Mouse (Mus musculus) MEL (cell line): ENCODE results near the gene Pip4k2c. TPM values are rescaled to one million over a fixed set of nuclear protein-coding genes. Genes with fewer than 3 reads are reported as not detected.

Source experiments
- DNase-seq: peaks from one replicate; pipeline ENCODE4 v3.0.0; 2011; ENCODE audit warnings: low read depth, low spot score
- H3K27ac ChIP-seq: 2 replicates; pipeline ENCODE4 v1.5.1; 2012; ENCODE audit warnings: low read depth, mild to moderate bottlenecking, control low read depth, low read length, moderate library complexity; ENCODE audit not compliant: control insufficient read depth
- H3K27me3 ChIP-seq, 2 experiments: fragments of 150-350 bp in 1 of 2; sonication (generic) in 1 of 2; 2 replicates each; pipeline ENCODE4 v1.6.1; 2012; ENCODE audit warnings: low read length in 2 of 2, mild to moderate bottlenecking in 2 of 2, improper control_type of control experiment in 1 of 2, moderate library complexity in 1 of 2; ENCODE audit not compliant: insufficient read depth in 2 of 2, control insufficient read depth in 1 of 2
- H3K36me3 ChIP-seq, 2 experiments: 2 replicates each; pipeline ENCODE4 v1.6.1; 2012 to 2014; ENCODE audit warnings: low read length in 2 of 2, improper control_type of control experiment in 1 of 2, inconsistent platforms in 1 of 2, mild to moderate bottlenecking in 1 of 2; ENCODE audit not compliant: insufficient read depth in 2 of 2, control insufficient read depth in 1 of 2
- H3K4me1 ChIP-seq, 2 experiments: fragments of 150-350 bp in 1 of 2; sonication (generic) in 1 of 2; 2 replicates each; pipeline ENCODE4 v1.6.1; 2012; ENCODE audit warnings: low read length in 2 of 2, improper control_type of control experiment in 1 of 2, mild to moderate bottlenecking in 1 of 2; ENCODE audit not compliant: insufficient read depth in 2 of 2, control insufficient read depth in 1 of 2
- H3K4me3 ChIP-seq, 2 experiments: fragments of 150-350 bp in 1 of 2; sonication (generic) in 1 of 2; 2 replicates each; pipeline ENCODE4 v1.5.1; 2012; ENCODE audit warnings: low read depth in 2 of 2, low read length in 2 of 2, mild to moderate bottlenecking in 2 of 2, moderate library complexity in 2 of 2, control low read depth in 1 of 2, improper control_type of control experiment in 1 of 2; ENCODE audit not compliant: control insufficient read depth in 1 of 2, insufficient read depth in 1 of 2
- H3K79me2 ChIP-seq: 2 replicates; pipeline ENCODE4 v1.6.1; 2012; ENCODE audit warnings: mild to moderate bottlenecking, low read length, moderate library complexity; ENCODE audit not compliant: control insufficient read depth, poor library complexity, insufficient read depth
- H3K9ac ChIP-seq: 2 replicates; pipeline ENCODE4 v1.6.1; 2012; ENCODE audit warnings: low read depth, mild to moderate bottlenecking, control low read depth, low read length, moderate library complexity; ENCODE audit not compliant: control insufficient read depth, poor library complexity, severe bottlenecking
- H3K9me3 ChIP-seq: fragments of 150-350 bp; sonication (generic); replicated peaks from 2 replicates; pipeline ENCODE4 v1.6.1; 2012; ENCODE audit warnings: mild to moderate bottlenecking, low read length, improper control_type of control experiment, moderate library complexity; ENCODE audit not compliant: insufficient read depth
- CHD2 ChIP-seq: IDR thresholded peaks from 2 replicates; pipeline ENCODE4 v1.6.1; 2011; ENCODE audit warnings: low read length, improper control_type of control experiment
- CTCF ChIP-seq, 3 experiments: IDR thresholded peaks in 2 of 3; conservative IDR thresholded peaks in 1 of 3; 2 replicates each; pipeline ENCODE4 v1.5.1; 2011 to 2012; ENCODE audit warnings: low read length in 3 of 3, low read depth in 2 of 3, mild to moderate bottlenecking in 2 of 3, improper control_type of control experiment in 1 of 3, inconsistent platforms in 1 of 3, mixed read lengths in 1 of 3, moderate library complexity in 1 of 3; ENCODE audit not compliant: control insufficient read depth in 1 of 3, insufficient read depth in 1 of 3, poor library complexity in 1 of 3, severe bottlenecking in 1 of 3
- ELF1 ChIP-seq: IDR thresholded peaks from 2 replicates; pipeline ENCODE4 v1.6.1; 2014; ENCODE audit warnings: low read depth, mild to moderate bottlenecking, inconsistent platforms, low read length, improper control_type of control experiment, moderate library complexity
- HCFC1 ChIP-seq: IDR thresholded peaks from 2 replicates; pipeline ENCODE4 v1.6.1; 2012; ENCODE audit warnings: low read depth, mild to moderate bottlenecking, inconsistent platforms, low read length, improper control_type of control experiment, moderate library complexity
- JUND ChIP-seq: IDR thresholded peaks from 2 replicates; pipeline ENCODE4 v1.6.1; 2011; ENCODE audit warnings: low read depth, mild to moderate bottlenecking, improper control_type of control experiment, low read length
- MAFK ChIP-seq: IDR thresholded peaks from 2 replicates; pipeline ENCODE4 v1.6.1; 2011; ENCODE audit warnings: low read depth, mild to moderate bottlenecking, low read length, improper control_type of control experiment, borderline replicate concordance
- MAX ChIP-seq: IDR thresholded peaks from 2 replicates; pipeline ENCODE4 v1.6.1; 2011; ENCODE audit warnings: low read length, improper control_type of control experiment
- MAZ ChIP-seq: IDR thresholded peaks from 2 replicates; pipeline ENCODE4 v1.6.1; 2012; ENCODE audit warnings: low read depth, mild to moderate bottlenecking, inconsistent platforms, low read length, improper control_type of control experiment
- MEF2A ChIP-seq: IDR thresholded peaks from 2 replicates; pipeline ENCODE4 v1.6.1; 2014; ENCODE audit warnings: low read depth, mild to moderate bottlenecking, inconsistent platforms, low read length, improper control_type of control experiment; ENCODE audit not compliant: poor library complexity, insufficient replicate concordance, severe bottlenecking; ENCODE audit errors: extremely low read depth
- MXI1 ChIP-seq: IDR thresholded peaks from 2 replicates; pipeline ENCODE4 v1.6.1; 2011; ENCODE audit warnings: mild to moderate bottlenecking, low read depth, low read length, improper control_type of control experiment
- MYB ChIP-seq: IDR thresholded peaks from 2 replicates; pipeline ENCODE4 v1.6.1; 2011; ENCODE audit warnings: mild to moderate bottlenecking, low read depth, low read length, improper control_type of control experiment
- NELFE ChIP-seq: IDR thresholded peaks from 2 replicates; pipeline ENCODE4 v1.6.1; 2011; ENCODE audit warnings: low read depth, low read length, improper control_type of control experiment
- RAD21 ChIP-seq: IDR thresholded peaks from 2 replicates; pipeline ENCODE4 v1.6.1; 2011; ENCODE audit warnings: mild to moderate bottlenecking, low read depth, low read length, improper control_type of control experiment
- RCOR1 ChIP-seq: IDR thresholded peaks from 2 replicates; pipeline ENCODE4 v1.6.1; 2012; ENCODE audit warnings: low read depth, mild to moderate bottlenecking, inconsistent platforms, low read length, improper control_type of control experiment
- SIN3A ChIP-seq: IDR thresholded peaks from 2 replicates; pipeline ENCODE4 v1.6.1; 2012; ENCODE audit warnings: low read length, improper control_type of control experiment, inconsistent platforms
- SMC3 ChIP-seq: IDR thresholded peaks from 2 replicates; pipeline ENCODE4 v1.6.1; 2011; ENCODE audit warnings: low read depth, low read length, improper control_type of control experiment
- TBP ChIP-seq: IDR thresholded peaks from 2 replicates; pipeline ENCODE4 v1.8.0; 2011; ENCODE audit warnings: low read depth, low read length, improper control_type of control experiment
- UBTF ChIP-seq: IDR thresholded peaks from 2 replicates; pipeline ENCODE4 v1.6.1; 2012; ENCODE audit warnings: low read depth, mild to moderate bottlenecking, inconsistent platforms, low read length, improper control_type of control experiment, moderate library complexity, borderline replicate concordance; ENCODE audit not compliant: insufficient read depth
- ZKSCAN1 ChIP-seq: IDR thresholded peaks from 2 replicates; pipeline ENCODE4 v1.6.1; 2012; ENCODE audit warnings: low read depth, mild to moderate bottlenecking, inconsistent platforms, low read length, improper control_type of control experiment, moderate library complexity
- ZNF384 ChIP-seq: IDR thresholded peaks from 2 replicates; pipeline ENCODE4 v1.6.1; 2012; ENCODE audit warnings: low read depth, mild to moderate bottlenecking, inconsistent platforms, low read length, improper control_type of control experiment
- polyA plus RNA-seq, 2 experiments: library from polyadenylated mRNA; stranded (reverse) in 1 of 2; unstranded in 1 of 2; fragments of >175 nt in 1 of 2; fragments of >200 nt in 1 of 2; gene quantifications; 2 replicates each; pipeline versions ENCODE4 v1.2.1 to v1.2.4; 2012; ENCODE audit warnings: low replicate concordance in 2 of 2, low read depth in 1 of 2; ENCODE audit not compliant: insufficient read length in 2 of 2, insufficient read depth in 1 of 2, missing spikeins in 1 of 2
- total RNA-seq: library from RNA; depleted of rRNA; stranded (reverse); fragments of 300-350 nt; gene quantifications from 2 replicates; pipeline ENCODE4 v1.2.3, GENCODE M21; 2012

The Pip4k2c gene
- total and polyA plus RNA-seq, 3 experiments, result 31.9 to 58.2 TPM; not detected in 1

DNA sequence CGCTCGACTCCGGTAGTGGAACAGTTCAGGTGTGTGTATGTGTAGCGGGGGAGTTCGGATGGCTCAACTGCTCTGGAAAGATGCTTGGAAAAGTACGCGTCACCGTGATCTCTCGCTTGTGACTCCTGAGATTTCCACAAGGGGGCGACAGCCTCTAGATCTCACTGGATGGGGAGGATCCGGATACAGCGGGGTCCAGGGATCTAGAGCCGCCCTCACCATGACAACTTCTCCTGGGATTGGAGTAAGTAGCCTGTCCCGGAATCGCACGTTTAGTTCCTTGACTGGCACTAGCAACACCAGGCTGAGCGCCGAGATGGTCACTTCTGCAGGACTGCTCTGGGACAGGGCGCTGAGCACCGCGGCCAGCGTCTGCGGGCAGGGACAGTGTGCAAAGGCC, 33.7 kb downstream of the Pip4k2c start:
- H3K4me3 ChIP-seq, result no peak overlapping the region
- peaks cover 0 to 15% of the 10 kb centered on the region in 2 experiments; a peak in 3 of 4 replicates for H3K4me1 ChIP-seq
- H3K9ac ChIP-seq, result no peak overlapping the region
- no peak overlapping the region for H3K27ac ChIP-seq
- H3K79me2 ChIP-seq, result no peaks in the 10 kb centered on the region
- no peak for DNase-seq
- no peaks in the 10 kb centered on the region for H3K27me3 ChIP-seq
- TF ChIP-seq CTCF (IDR thresholded peaks at IDR 0.05 in 2 of 3, conservative IDR thresholded peaks at IDR 0.05 in 1 of 3; ENCODE audit: control insufficient read depth in 1 of 3, insufficient read depth in 1 of 3, low read depth in 2 of 3, low read length in 3 of 3, poor library complexity in 1 of 3, severe bottlenecking in 1 of 3) (peak; percentile 41 to 60 (median 52)), TBP (no peak), HCFC1 (no peak), NELFE (no peak), SMC3 (peak; percentile 62), ELF1 (no peak), RAD21 (peak; percentile 35)
- peaks cover 0 to 4% of the 10 kb centered on the region in 2 experiments; a peak in 2 of 4 replicates for H3K36me3 ChIP-seq
- no peaks in the 10 kb centered on the region for H3K9me3 ChIP-seq

DNA sequence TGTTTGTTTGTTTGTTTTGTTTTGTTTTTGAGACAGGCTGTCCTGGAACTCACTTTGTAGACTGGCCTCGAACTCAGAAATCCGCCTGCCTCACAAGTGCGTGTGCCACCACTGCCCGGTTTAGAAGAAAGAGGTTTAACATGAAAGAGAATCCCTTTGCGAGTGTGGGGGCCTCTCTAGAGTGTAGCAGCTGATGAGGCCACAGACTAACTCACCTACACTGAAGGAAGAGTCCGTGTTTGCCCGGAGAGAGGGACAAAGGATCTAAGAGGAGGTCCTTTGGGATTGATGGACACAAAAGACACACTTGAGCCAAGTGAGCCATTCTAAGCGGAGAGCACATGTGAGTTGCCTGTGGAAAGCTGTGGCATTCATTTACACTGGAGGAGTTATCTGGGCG, 34.1 kb downstream of the Pip4k2c start:
- no peak for DNase-seq
- Histone ChIP-seq H3K9me3 (no peaks in the 10 kb centered on the region), H3K27me3 (no peaks in the 10 kb centered on the region), H3K4me3 (no peak overlapping the region), H3K27ac (no peak overlapping the region), H3K36me3 (peaks cover 0 to 4% of the 10 kb centered on the region in 2 experiments; a peak in 3 of 4 replicates), H3K9ac (no peak overlapping the region), H3K79me2 (no peaks in the 10 kb centered on the region), H3K4me1 (peaks cover 0 to 15% of the 10 kb centered on the region in 2 experiments; a peak in 3 of 4 replicates)
- TF ChIP-seq SMC3, result no peak
- no peak for TF ChIP-seq RAD21
- TF ChIP-seq MXI1, result no peak
- no peak for TF ChIP-seq ZNF384
- no peak for TF ChIP-seq JUND

GRCm38 (mm10) chr10:127176756-127177155, 34.6 kb downstream of the Pip4k2c start:
- Histone ChIP-seq H3K79me2 (no peaks in the 10 kb centered on the region), H3K9ac (no peak overlapping the region), H3K4me1 (peaks cover 0 to 15% of the 10 kb centered on the region in 2 experiments; a peak in 3 of 4 replicates), H3K9me3 (no peaks in the 10 kb centered on the region), H3K36me3 (peaks cover 1 to 4% of the 10 kb centered on the region in 2 experiments; a peak in 3 of 4 replicates), H3K27ac (no peak overlapping the region), H3K27me3 (no peaks in the 10 kb centered on the region), H3K4me3 (no peak overlapping the region)
- DNase-seq, result no peak
- no peak for TF ChIP-seq MAFK
- no peak for TF ChIP-seq ELF1
- no peak for TF ChIP-seq RCOR1
- no peak for TF ChIP-seq SIN3A
- no peak for TF ChIP-seq JUND
- TF ChIP-seq MAX, result no peak
- no peak for TF ChIP-seq MEF2A
- no peak for TF ChIP-seq ZNF384
- TF ChIP-seq SMC3, result no peak
- no peak for TF ChIP-seq CHD2
- no peak for TF ChIP-seq UBTF
- no peak for TF ChIP-seq MAZ
- TF ChIP-seq RAD21, result no peak
- no peak for TF ChIP-seq ZKSCAN1
- TF ChIP-seq MYB, result no peak
